Comparison of ENCODE assay signal across 8 mouse cellular contexts in genomic region chr11:117969945-117970872, GRCm38 (mm10). TPM values are rescaled to one million over a fixed set of nuclear protein-coding genes. Genes with fewer than 3 reads are reported as not detected.
A peak's percentile ranks its signal among the peaks of the same experiment; 100 is the strongest.
DNase-seq lines count a peak whose midpoint lies in the region; ATAC-seq and TF ChIP-seq lines count a peak whose summit lies in the region.

Gene Socs3 (minus strand): TSS chr11:117970047.

- no peaks in the 10 kb centered on the region for H3K27me3 ChIP-seq in forebrain, embryonic 16.5 days (replicated peaks; ENCODE audit: control insufficient read depth, insufficient read depth, low read length)
- H3K27me3 ChIP-seq in lung, embryonic 14.5 days (ENCODE audit: insufficient read depth, low read length): 0 out of 2 replicates have a peak, but pooled peaks cover 12% of the 10 kb centered on the region
- no peaks in the 10 kb centered on the region for H3K27me3 ChIP-seq in thymus, adult 2 months (ENCODE audit: control insufficient read depth, insufficient read depth, low read length)

- H3K27ac ChIP-seq in forebrain, embryonic 16.5 days (ENCODE audit: low read length): peak within 1 kb of the TSS; percentile 88
- peak within 1 kb of the TSS; percentile 85 for H3K27ac ChIP-seq in layer of hippocampus, adult 2 months
- H3K27ac ChIP-seq in lung, embryonic 14.5 days (ENCODE audit: low read depth): peak within 1 kb of the TSS; percentile 97
- no peak within 1 kb of the TSS for H3K27ac ChIP-seq in olfactory bulb, adult 2 months (ENCODE audit: insufficient read depth, low read depth, low read length)
- H3K27ac ChIP-seq in thymus, adult 2 months (ENCODE audit: control insufficient read depth, insufficient read depth, low read length): 0 out of 2 replicates have a peak within 1 kb of the TSS, but pooled peaks have one; percentile 10

- intact Hi-C loops in heart, postnatal 36 days (cut with DNase I): loop anchor here (1.0 to 2.0 kb wide), 4 partner anchors 37 to 99 kb away; no protein-coding TSS in a partner anchor

- peak; percentile 94 for TF ChIP-seq CTCF in layer of hippocampus, adult 2 months (conservative IDR thresholded peaks at IDR 0.05)
- TF ChIP-seq CTCF in lung, embryonic 14.5 days (IDR thresholded peaks at IDR 0.05; ENCODE audit: low read depth): peak; percentile 96
- peak; percentile 93 for TF ChIP-seq CTCF in olfactory bulb, adult 2 months (IDR thresholded peaks at IDR 0.05; ENCODE audit: insufficient read depth, low read depth, low read length)
- peak; percentile 96 for TF ChIP-seq CTCF in thymus, adult 2 months (IDR thresholded peaks at IDR 0.05; ENCODE audit: borderline replicate concordance, control insufficient read depth, extremely low read depth, insufficient read depth, low read length, poor library complexity)

- no peak for TF ChIP-seq POLR2A in olfactory bulb, adult 2 months (IDR thresholded peaks at IDR 0.05; ENCODE audit: insufficient read depth, low read depth, low read length)
- TF ChIP-seq POLR2A in thymus, adult 2 months (IDR thresholded peaks at IDR 0.05; ENCODE audit: control insufficient read depth, extremely low read depth, insufficient read depth, low read length, poor library complexity): 0 out of 2 replicates have a peak, but pooled peaks have one; percentile 29

- peak; percentile 51 for ATAC-seq in forebrain, embryonic 16.5 days
- ATAC-seq in lung, embryonic 14.5 days (ENCODE audit: insufficient read depth): peak; percentile 30

- H3K36me3 ChIP-seq in forebrain, embryonic 16.5 days (ENCODE audit: control insufficient read depth, insufficient read depth): no peaks in the 10 kb centered on the region
- peaks cover 13% of the 10 kb centered on the region for H3K36me3 ChIP-seq in lung, embryonic 14.5 days (ENCODE audit: insufficient read depth)
- H3K36me3 ChIP-seq in thymus, adult 2 months (ENCODE audit: control insufficient read depth, insufficient read depth, low read length): no peaks in the 10 kb centered on the region

- peak within 1 kb of the TSS; percentile 79 for H3K4me3 ChIP-seq in forebrain, embryonic 16.5 days (replicated peaks; ENCODE audit: low read length)
- H3K4me3 ChIP-seq in layer of hippocampus, adult 2 months: peak within 1 kb of the TSS; percentile 64
- H3K4me3 ChIP-seq in lung, embryonic 14.5 days (ENCODE audit: low read depth, low read length): peak within 1 kb of the TSS; percentile 73
- peak within 1 kb of the TSS; percentile 56 for H3K4me3 ChIP-seq in olfactory bulb, adult 2 months (ENCODE audit: insufficient read depth, low read depth, low read length)
- H3K4me3 ChIP-seq in thymus, adult 2 months (ENCODE audit: control insufficient read depth, insufficient read depth, low read length): peak within 1 kb of the TSS; percentile 56

- H3K9me3 ChIP-seq in forebrain, embryonic 16.5 days (ENCODE audit: control insufficient read depth, low read length): no peaks in the 10 kb centered on the region
- no peaks in the 10 kb centered on the region for H3K9me3 ChIP-seq in lung, embryonic 14.5 days (ENCODE audit: low read depth, low read length)

- peak within 1 kb of the TSS; percentile 80 for H3K9ac ChIP-seq in forebrain, embryonic 16.5 days (replicated peaks; ENCODE audit: low read depth, low read length)
- H3K9ac ChIP-seq in lung, embryonic 14.5 days: peak within 1 kb of the TSS; percentile 81

- H3K4me2 ChIP-seq in forebrain, embryonic 16.5 days (ENCODE audit: low read length): peak within 1 kb of the TSS; percentile 90
- H3K4me2 ChIP-seq in lung, embryonic 14.5 days: peak within 1 kb of the TSS; percentile 99

- H3K4me1 ChIP-seq in forebrain, embryonic 16.5 days (replicated peaks; ENCODE audit: control insufficient read depth, insufficient read depth, low read length): peaks cover 38% of the 10 kb centered on the region
- H3K4me1 ChIP-seq in lung, embryonic 14.5 days (ENCODE audit: insufficient read depth): peaks cover 29% of the 10 kb centered on the region
- H3K4me1 ChIP-seq in olfactory bulb, adult 2 months (ENCODE audit: control insufficient read depth, insufficient read depth, low read length): peaks cover 40% of the 10 kb centered on the region
- peaks cover 80% of the 10 kb centered on the region for H3K4me1 ChIP-seq in thymus, adult 2 months (replicated peaks; ENCODE audit: control insufficient read depth, insufficient read depth, low read length)

- DNase-seq in ES-CJ7 (ENCODE audit: low read depth, low spot score): peak; percentile 92
- DNase-seq in cerebellum, adult 11-12 months: peak; percentile 77
- peak; percentile 95 to 98 for DNase-seq in heart, postnatal 36 days
- DNase-seq in layer of hippocampus, adult 2 months (ENCODE audit: low spot score in 2 of 2): peak; percentile 90 to 97
- DNase-seq in lung, embryonic 14.5 days: peak; percentile 97
- peak; percentile 96 for DNase-seq in thymus, adult 2 months

- WGBS in forebrain, embryonic 16.5 days: 11% methylated on average over 21 of the region's 21 CpGs
- 7% methylated on average over 21 of the region's 21 CpGs for WGBS in lung, embryonic 14.5 days
- WGBS in olfactory bulb, adult 2 months: 15% methylated on average over 21 of the region's 21 CpGs
- 13% methylated on average over 21 of the region's 21 CpGs for WGBS in thymus, adult 2 months

RNA-seq across cellular contexts. Expression of gene Socs3, which starts in this region (rescaled TPM):
- 11.7 and 13.7 TPM in 2 replicates for polyA plus RNA-seq in forebrain, embryonic 16.5 days (2015; fragmentation: Nextera tagmentation; extraction: Ambion mirVana)
- 1 to 10 TPM; 3.4 to 3.8 TPM for total RNA-seq in heart, postnatal 36 days (2021)
- 1 to 10 TPM in 1 of 2 experiments, under 1 TPM in 1; 0.92 to 1.3 TPM for total RNA-seq in layer of hippocampus, adult 2 months (2021)
- 5.4 and 6.4 TPM in 2 replicates for polyA plus RNA-seq in lung, embryonic 14.5 days (2014; fragmentation: Nextera tagmentation; extraction: Ambion mirVana)
- polyA plus RNA-seq in olfactory bulb, adult 2 months (2012; ENCODE audit: insufficient read depth, insufficient read length, low replicate concordance, missing spikeins): not detected in 2 replicates
- 44.3 and 45.7 TPM in 2 replicates for polyA plus RNA-seq in thymus, adult 2 months (2012; rRNA removed)
